Mouse (Mus musculus) gastrocnemius, adult 2 months (tissue): ENCODE measurements around the gene Necab2. TPM values are rescaled to one million over a fixed set of nuclear protein-coding genes. Genes with fewer than 3 reads are reported as not detected.

Source experiments
- DNase-seq: peaks from one replicate; pipeline ENCODE4 v3.0.0; 2022
- H3K27ac ChIP-seq: fragments of 200-600 bp; 2 replicates; pipeline ENCODE4 v1.8.1; 2022; ENCODE audit warnings: mild to moderate bottlenecking
- H3K4me3 ChIP-seq: fragments of 200-600 bp; 2 replicates; pipeline ENCODE4 v1.8.1; 2022; ENCODE audit warnings: mild to moderate bottlenecking, moderate library complexity
- CTCF ChIP-seq: fragments of 200-600 bp; IDR thresholded peaks from 2 replicates; pipeline ENCODE4 v1.8.1; 2022; ENCODE audit warnings: antibody characterized with exemption, mild to moderate bottlenecking, moderate library complexity
- intact Hi-C: fragments of 180-260 bp; cut with DNase I; formaldehyde crosslinking; loops from one replicate; pipeline ENCODE4 v1.15.1; 2025
- total RNA-seq, 2 experiments: library from RNA; stranded (reverse); gene quantifications; 2 replicates each; pipeline ENCODE4 v1.2.3; 2021

The Necab2 gene
- total RNA-seq, 2 experiments from 2014 or later = not detected

- intact Hi-C loops = no loop called here
- TF ChIP-seq CTCF = no peak
Observed at GRCm38 (mm10) chr8:119478684-119479083, 32.2 kb downstream of the Necab2 start.

GRCm38 (mm10) chr8:119484145-119484896 lies 37.8 kb downstream of the Necab2 start:
- intact Hi-C loops = no loop called here
- no peak overlapping the region for H3K4me3 ChIP-seq
- no peak for TF ChIP-seq CTCF
- no peak for DNase-seq
- no peak overlapping the region for H3K27ac ChIP-seq

More at GRCm38 (mm10) chr8:119478684-119479083, 32.2 kb downstream of the Necab2 start:
- Histone ChIP-seq H3K27ac (no peak overlapping the region), H3K4me3 (no peak overlapping the region)
- no peak for DNase-seq

GRCm38 (mm10) chr8:119487093-119487492 lies 40.6 kb downstream of the Necab2 start:
- no peak overlapping the region for H3K27ac ChIP-seq
- TF ChIP-seq CTCF = no peak
- intact Hi-C loops = no loop called here
- no peak for DNase-seq
- H3K4me3 ChIP-seq = no peak overlapping the region

- intact Hi-C loops = loop anchor here (1.0 to 2.0 kb wide), 3 partner anchors 51 to 117 kb away; partner anchors contain the start of gene Necab2
- peak; percentile 83 for TF ChIP-seq CTCF
- no peak overlapping the region for H3K27ac ChIP-seq
- H3K4me3 ChIP-seq = no peak overlapping the region
- peak; percentile 63 for DNase-seq
Observed at GRCm38 (mm10) chr8:119496848-119497247, 50.3 kb downstream of the Necab2 start.

DNA sequence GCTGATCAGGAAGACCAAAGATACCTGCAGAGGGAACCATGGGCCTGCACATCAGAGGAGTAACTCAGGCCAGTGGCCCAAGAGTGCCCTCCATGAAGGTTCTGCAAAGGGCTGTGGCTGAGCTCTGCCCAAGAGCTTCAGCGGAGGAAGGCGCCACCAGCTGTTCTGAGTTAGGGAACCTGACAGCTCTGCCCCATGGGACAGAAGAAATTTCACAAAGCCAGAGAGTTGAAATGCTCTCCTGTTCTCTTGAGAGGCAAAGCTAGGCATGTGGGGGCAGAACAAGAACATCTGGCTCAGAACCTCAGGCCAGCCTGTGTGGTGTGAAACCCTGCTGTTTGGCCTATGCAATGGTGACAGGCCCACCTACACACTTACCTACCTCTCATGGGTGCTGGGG lies 53.3 kb downstream of the Necab2 start:
- intact Hi-C loops = no loop called here
- H3K27ac ChIP-seq = no peak overlapping the region
- TF ChIP-seq CTCF = no peak
- no peak overlapping the region for H3K4me3 ChIP-seq
- DNase-seq = no peak

DNA sequence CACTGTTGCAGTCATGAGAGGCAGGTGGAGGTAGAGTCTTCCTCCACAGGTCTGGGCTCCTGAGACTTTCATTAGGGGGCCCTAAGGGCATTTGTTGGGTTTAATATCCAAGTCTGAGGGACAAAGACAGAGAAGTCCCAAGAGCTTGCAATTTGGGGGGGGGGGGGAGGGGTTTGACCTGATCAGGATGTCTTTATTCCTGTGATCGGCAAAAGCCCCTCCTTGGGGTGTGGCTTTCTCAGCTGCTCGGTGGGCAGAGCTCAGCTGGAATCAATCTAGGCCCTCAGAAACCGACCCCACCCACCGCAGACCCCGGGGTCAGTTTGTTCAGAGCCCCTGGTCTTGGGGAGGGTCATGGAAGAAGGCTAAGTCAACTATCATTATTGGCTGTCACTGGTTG lies 55.1 kb downstream of the Necab2 start, which contains the start of gene Slc38a8:
Slc38a8 (minus strand) TSS at position 101 of the 400 bp plus-strand sequence.
- Histone ChIP-seq H3K27ac (no peak within 1 kb of the TSS), H3K4me3 (no peak within 1 kb of the TSS)
- TF ChIP-seq CTCF = no peak
- no peak for DNase-seq
- intact Hi-C loops = no loop called here

- TF ChIP-seq CTCF = no peak
- DNase-seq = no peak
- H3K27ac ChIP-seq = no peak overlapping the region
- H3K4me3 ChIP-seq = no peak overlapping the region
- intact Hi-C loops = no loop called here
Observed at GRCm38 (mm10) chr8:119502111-119502510, 55.6 kb downstream of the Necab2 start.

DNA sequence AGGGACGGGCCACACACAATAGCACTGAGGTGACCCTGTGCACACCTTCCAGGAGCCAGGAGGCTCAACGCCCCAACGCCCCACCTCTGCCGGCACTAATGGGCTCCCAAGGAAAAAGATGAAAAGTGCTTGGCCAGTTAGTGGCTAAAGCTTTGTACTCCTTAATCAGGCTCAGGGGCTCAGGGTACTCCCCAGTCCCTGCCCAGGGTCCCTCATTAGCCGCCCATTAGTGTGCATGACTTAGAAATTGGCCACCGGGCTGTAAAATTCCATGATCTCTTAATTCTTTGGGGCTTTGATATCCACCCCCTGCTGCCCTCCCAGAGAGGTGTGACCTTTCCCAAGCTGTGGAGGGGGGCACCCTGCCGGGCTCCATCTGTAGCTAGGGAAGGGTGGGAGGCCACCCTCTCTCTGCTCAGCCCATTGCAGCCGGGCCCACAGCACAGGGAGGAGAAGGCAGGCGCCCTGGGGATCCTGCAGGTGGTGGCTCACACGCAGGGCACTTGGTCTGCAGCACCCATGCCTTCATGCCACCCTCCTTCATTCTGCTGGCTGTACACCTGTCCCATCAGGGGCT lies 56.8 kb downstream of the Necab2 start:
- DNase-seq = no peak
- TF ChIP-seq CTCF = no peak
- H3K4me3 ChIP-seq = no peak overlapping the region
- intact Hi-C loops = no loop called here
- no peak overlapping the region for H3K27ac ChIP-seq

DNA sequence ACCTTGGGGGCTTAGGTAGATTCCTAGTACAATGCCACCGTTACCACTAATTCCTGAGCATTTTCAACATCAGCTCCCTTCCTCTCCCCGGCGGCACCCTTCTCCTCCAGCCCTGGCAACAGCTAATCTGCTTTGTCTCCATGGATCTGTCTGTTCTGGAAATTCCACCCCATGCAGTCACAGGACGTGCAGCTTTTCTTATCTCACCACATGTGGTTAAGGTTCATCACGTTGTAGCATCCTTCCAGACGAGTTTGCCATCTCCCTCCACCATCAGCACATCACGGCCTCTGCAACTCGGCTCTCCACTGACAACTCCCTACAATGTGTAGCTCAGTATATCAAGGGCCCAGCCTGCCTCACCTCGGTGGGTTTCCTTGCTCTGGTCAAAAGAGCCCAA lies 59.0 kb downstream of the Necab2 start:
- Histone ChIP-seq H3K27ac (no peak overlapping the region), H3K4me3 (no peak overlapping the region)
- intact Hi-C loops = no loop called here
- DNase-seq = no peak
- TF ChIP-seq CTCF = no peak

DNA sequence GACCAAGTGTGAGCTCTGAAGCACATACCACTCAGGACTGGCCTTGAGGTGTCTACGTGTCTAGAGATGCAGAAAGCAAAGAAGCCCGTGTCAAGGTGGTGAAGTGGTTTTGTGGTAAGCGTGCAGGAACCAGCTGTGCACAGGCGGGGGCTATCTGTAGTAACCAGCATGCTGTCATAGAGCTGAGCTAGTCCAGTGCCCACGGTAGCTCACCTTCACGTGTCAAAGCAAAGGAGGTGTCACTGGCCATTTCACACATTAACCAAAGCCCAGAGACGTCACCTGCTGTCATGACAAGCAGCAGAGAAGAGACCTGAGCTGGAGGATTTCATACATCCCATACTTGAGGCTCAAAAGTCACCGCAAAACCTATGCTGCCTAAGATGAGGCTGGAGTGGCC lies 59.6 kb downstream of the Necab2 start:
- no peak for TF ChIP-seq CTCF
- DNase-seq = no peak
- no peak overlapping the region for H3K27ac ChIP-seq

GRCm38 (mm10) chr8:119510471-119510870 lies 64.0 kb downstream of the Necab2 start:
- TF ChIP-seq CTCF = no peak
- no peak for DNase-seq
- intact Hi-C loops = no loop called here
- Histone ChIP-seq H3K4me3 (no peak overlapping the region), H3K27ac (no peak overlapping the region)

More for the DNA sequence above, 59.6 kb downstream of the Necab2 start:
- no peak overlapping the region for H3K4me3 ChIP-seq
- intact Hi-C loops = no loop called here

DNA sequence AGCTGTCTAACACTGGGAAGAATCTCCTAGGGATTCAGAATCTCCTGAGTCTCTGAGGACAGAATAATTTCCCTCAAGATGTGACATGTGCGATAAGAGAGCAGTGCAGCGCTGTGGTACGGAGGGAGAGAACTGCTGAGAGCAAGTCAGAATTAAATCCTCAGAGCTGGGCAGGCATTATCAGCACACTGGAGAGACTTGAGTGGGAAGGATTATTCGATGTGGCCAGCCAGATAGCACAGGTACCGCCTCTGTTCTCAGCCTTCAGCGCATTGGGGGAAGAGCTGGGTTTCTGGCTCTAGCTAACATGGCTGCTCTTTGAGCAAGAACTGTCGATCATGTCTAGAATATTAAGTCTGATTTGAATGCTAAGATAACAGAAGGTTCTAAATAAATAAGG lies 65.2 kb downstream of the Necab2 start:
- TF ChIP-seq CTCF = no peak
- H3K4me3 ChIP-seq = no peak overlapping the region
- intact Hi-C loops = no loop called here

DNA sequence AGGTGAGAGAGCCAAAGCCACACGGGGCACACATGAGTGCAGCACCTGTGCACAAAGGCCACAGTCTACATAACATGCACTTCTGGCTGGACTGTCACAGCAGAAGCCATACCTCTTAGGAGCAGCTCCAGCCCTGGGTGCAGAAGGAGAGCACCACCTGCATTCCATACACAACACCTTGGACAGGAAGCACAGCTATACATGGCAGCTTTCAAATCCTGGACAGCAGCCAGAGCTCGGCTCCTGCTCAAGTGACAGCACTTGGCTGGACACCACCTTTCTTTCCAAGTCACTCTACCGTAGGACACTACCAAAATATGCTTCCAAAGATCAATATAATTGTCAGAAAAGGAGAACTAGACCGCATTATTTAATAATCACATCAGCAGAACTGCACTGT lies 66.9 kb downstream of the Necab2 start:
- intact Hi-C loops = no loop called here
- Histone ChIP-seq H3K4me3 (no peak overlapping the region), H3K27ac (no peak overlapping the region)
- peak; percentile 42 for DNase-seq
- no peak for TF ChIP-seq CTCF

More for the DNA sequence above, 65.2 kb downstream of the Necab2 start:
- H3K27ac ChIP-seq = no peak overlapping the region
- DNase-seq = no peak
